Comparison of ENCODE assay signal across 9 mouse cellular contexts in genomic region chr9:70654496-70654895, GRCm38 (mm10). TPM values are rescaled to one million over a fixed set of nuclear protein-coding genes. Genes with fewer than 3 reads are reported as not detected.
DNase-seq lines count a peak whose midpoint lies in the region; ATAC-seq and TF ChIP-seq lines count a peak whose summit lies in the region.
"Had no signal": no experiment of that assay in that cellular context is flagged by ENCODE, and none has a peak within 500 bp of the region (broad histone marks: within the 10 kb centered on the region; RNA-seq: fewer than 3 reads in every experiment).

No protein-coding gene starts in this region.

- H3K4me3 ChIP-seq in lung, postnatal 0 days (ENCODE audit: low read depth, low read length) = no peak overlapping the region
- H3K4me3 ChIP-seq in lung, adult 2 months (replicated peaks; ENCODE audit: extremely low read depth, low read depth, low read length) = no peak overlapping the region
- H3K4me3 ChIP-seq in liver, embryonic 12.5 days = peak overlapping the region; percentile 99
- H3K4me3 ChIP-seq in stomach, embryonic 15.5 days (replicated peaks) = 0 out of 2 replicates have a peak overlapping the region, but pooled peaks have one; percentile 5

- peak overlapping the region; percentile 1; the same call in 1 of the 2 replicates for H3K4me2 ChIP-seq in lung, postnatal 0 days (replicated peaks; ENCODE audit: low read depth, low read length)
- peak overlapping the region; percentile 91 for H3K4me2 ChIP-seq in liver, embryonic 12.5 days
- peak overlapping the region; percentile 14; the same call in 1 of the 2 replicates for H3K4me2 ChIP-seq in stomach, embryonic 15.5 days

- H3K27me3 ChIP-seq in lung, postnatal 0 days (replicated peaks; ENCODE audit: insufficient read depth, low read length) = no peaks in the 10 kb centered on the region
- no peaks in the 10 kb centered on the region for H3K27me3 ChIP-seq in liver, embryonic 12.5 days (replicated peaks)
- no peaks in the 10 kb centered on the region for H3K27me3 ChIP-seq in stomach, embryonic 15.5 days (replicated peaks)

- no peaks in the 10 kb centered on the region for H3K36me3 ChIP-seq in lung, postnatal 0 days (ENCODE audit: insufficient read depth, low read length)
- H3K36me3 ChIP-seq in liver, embryonic 12.5 days = peaks cover 35% of the 10 kb centered on the region
- no peaks in the 10 kb centered on the region for H3K36me3 ChIP-seq in stomach, embryonic 15.5 days

- no peak overlapping the region for H3K9ac ChIP-seq in lung, postnatal 0 days (replicated peaks; ENCODE audit: low read depth)
- peak overlapping the region; percentile 100 for H3K9ac ChIP-seq in liver, embryonic 12.5 days
- H3K9ac ChIP-seq in stomach, embryonic 15.5 days = no peak overlapping the region

- no peak for TF ChIP-seq CTCF in lung, postnatal 0 days (IDR thresholded peaks at IDR 0.05)
- TF ChIP-seq CTCF in lung, adult 2 months (IDR thresholded peaks at IDR 0.05; ENCODE audit: insufficient read depth, low read length) = no peak

- TF ChIP-seq POLR2A in lung, adult 2 months (IDR thresholded peaks at IDR 0.05; ENCODE audit: borderline replicate concordance, extremely low read depth, low read depth, low read length) = no peak

- ATAC-seq in lung, postnatal 0 days = no peak
- ATAC-seq in liver, embryonic 12.5 days = no peak
- ATAC-seq in stomach, embryonic 15.5 days (ENCODE audit: insufficient read depth, low FRiP score, low read depth) = no peak

- TF ChIP-seq EP300 in lung, postnatal 0 days (IDR thresholded peaks at IDR 0.05) = no peak

- no peaks in the 10 kb centered on the region for H3K9me3 ChIP-seq in lung, postnatal 0 days (ENCODE audit: low read length)
- H3K9me3 ChIP-seq in liver, embryonic 12.5 days (replicated peaks) = no peaks in the 10 kb centered on the region
- no peaks in the 10 kb centered on the region for H3K9me3 ChIP-seq in stomach, embryonic 15.5 days

- no peaks in the 10 kb centered on the region for H3K4me1 ChIP-seq in lung, postnatal 0 days (ENCODE audit: insufficient read depth, low read depth, low read length)
- H3K4me1 ChIP-seq in lung, adult 2 months (ENCODE audit: control insufficient read depth, insufficient read depth, low read length) = peaks cover 12% of the 10 kb centered on the region
- peaks cover 51% of the 10 kb centered on the region for H3K4me1 ChIP-seq in liver, embryonic 12.5 days
- 0 out of 2 replicates have a peak, but pooled peaks cover 8% of the 10 kb centered on the region for H3K4me1 ChIP-seq in stomach, embryonic 15.5 days

- H3K27ac ChIP-seq in lung, postnatal 0 days (ENCODE audit: low read length) = no peak overlapping the region
- 0 out of 2 replicates have a peak overlapping the region, but pooled peaks have one; percentile 2 for H3K27ac ChIP-seq in liver, embryonic 12.5 days
- no peak overlapping the region for H3K27ac ChIP-seq in stomach, embryonic 15.5 days

- DNase-seq in cerebellum, adult 11 months = peak; percentile 43
- no peak for DNase-seq in cerebellum, postnatal 4 days (ENCODE audit: low spot score in 2 of 2)
- no peak for DNase-seq in lung, postnatal 0 days (ENCODE audit: low spot score)
- no peak for DNase-seq in lung, adult 2 months
- no peak for DNase-seq in adrenal gland, adult 8-10 months
- DNase-seq in T-cell, adult 2 months (ENCODE audit: low spot score) = no peak
- DNase-seq: gastrocnemius, postnatal 14 days had no signal

- WGBS in lung, postnatal 0 days = 74% methylated on average over 4 of the region's 4 CpGs
- 69% methylated on average over 4 of the region's 4 CpGs for WGBS in lung, adult 2 months
- 80% methylated on average over 4 of the region's 4 CpGs for WGBS in liver, embryonic 12.5 days (ENCODE audit: insufficient replicate concordance)
- WGBS in stomach, embryonic 15.5 days = 75% methylated on average over 4 of the region's 4 CpGs

RNA-seq across cellular contexts. Expression of gene Gm10642, which starts 1.6 kb away (rescaled TPM):
- 1.7 and 1.8 TPM in 2 replicates for polyA plus RNA-seq in lung, postnatal 0 days (2015; fragmentation: Nextera tagmentation; extraction: Ambion mirVana)
- polyA plus RNA-seq in lung, adult 2 months (2012; rRNA removed) = 0.76 and 0.98 TPM in 2 replicates
- polyA plus RNA-seq in liver, embryonic 12.5 days (2016; fragmentation: Nextera tagmentation; extraction: Ambion mirVana) = 1.5 and 1.6 TPM in 2 replicates
- 0.54 and 0.67 TPM in 2 replicates for polyA plus RNA-seq in stomach, embryonic 15.5 days (2015; fragmentation: Nextera tagmentation; extraction: Ambion mirVana)
- under 1 TPM; 0.37 to 0.65 (median 0.47) TPM for total RNA-seq in adrenal gland, adult 8-10 months (2022)

RNA-seq across cellular contexts. Expression of gene Mindy2, which starts 2.5 kb away (rescaled TPM):
- 18.9 and 23.7 TPM in 2 replicates for polyA plus RNA-seq in lung, postnatal 0 days (2015; fragmentation: Nextera tagmentation; extraction: Ambion mirVana)
- 12.0 and 21.8 TPM in 2 replicates for polyA plus RNA-seq in lung, adult 2 months (2012; rRNA removed)
- 28.9 and 29.6 TPM in 2 replicates for polyA plus RNA-seq in liver, embryonic 12.5 days (2016; fragmentation: Nextera tagmentation; extraction: Ambion mirVana)
- 14.6 and 14.9 TPM in 2 replicates for polyA plus RNA-seq in stomach, embryonic 15.5 days (2015; fragmentation: Nextera tagmentation; extraction: Ambion mirVana)
- total RNA-seq in adrenal gland, adult 8-10 months (2022) = 10 to 100 TPM; 15.9 to 22.7 (median 19.1) TPM

RNA-seq across cellular contexts. Expression of gene Adam10, which starts 24.3 kb away (rescaled TPM):
- 64.6 and 75.6 TPM in 2 replicates for polyA plus RNA-seq in lung, postnatal 0 days (2015; fragmentation: Nextera tagmentation; extraction: Ambion mirVana)
- 21.7 and 29.5 TPM in 2 replicates for polyA plus RNA-seq in lung, adult 2 months (2012; rRNA removed)
- 101 and 107 TPM in 2 replicates for polyA plus RNA-seq in liver, embryonic 12.5 days (2016; fragmentation: Nextera tagmentation; extraction: Ambion mirVana)
- polyA plus RNA-seq in stomach, embryonic 15.5 days (2015; fragmentation: Nextera tagmentation; extraction: Ambion mirVana) = 85.4 and 86.5 TPM in 2 replicates
- total RNA-seq in adrenal gland, adult 8-10 months (2022) = 10 to 100 TPM; 46.6 to 59.2 (median 54.2) TPM

Comparison
In these comparisons a context has a peak if more than half of its experiments do, and no peak if none do; other contexts are left out.
1. H3K4me2 ChIP-seq: peak in every context shown above with its lines; median percentile 91 in liver, embryonic 12.5 days; 14 in stomach, embryonic 15.5 days; 1 in lung, postnatal 0 days.
2. H3K4me3 ChIP-seq: peak in liver, embryonic 12.5 days (single experiment) and stomach, embryonic 15.5 days (single experiment); none in lung, postnatal 0 days (single experiment) and lung, adult 2 months (single experiment).